Mouse (Mus musculus): Measurements from ENCODE around the gene Lcmt2. TPM values are rescaled to one million over a fixed set of nuclear protein-coding genes. Genes with fewer than 3 reads are reported as not detected.
A peak's percentile ranks its signal among the peaks of the same experiment; 100 is the strongest.

The Lcmt2 gene
- total RNA-seq, 2 experiments from 2014 or later = 9.0 to 10.2 TPM

DNA sequence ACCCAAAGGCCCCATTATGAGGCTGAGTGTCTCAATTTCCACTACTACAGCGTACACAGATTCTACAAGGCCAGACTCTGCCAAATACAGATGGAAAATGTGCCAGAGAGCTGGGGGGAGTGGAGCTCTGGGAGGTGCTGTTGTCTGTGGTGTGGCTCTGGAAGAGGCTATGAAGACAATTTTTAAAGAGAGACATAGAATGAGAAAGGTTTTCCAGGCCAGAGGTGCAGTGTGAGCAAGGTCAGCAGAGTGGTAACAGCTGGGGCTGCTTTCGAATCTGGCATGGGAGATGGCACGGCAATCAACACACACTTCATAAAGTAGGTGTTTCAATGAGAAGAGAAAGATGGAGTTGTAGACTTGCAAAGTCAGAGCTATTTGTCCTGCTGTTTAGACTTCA is 21.2 kb downstream of the Lcmt2 start:
- DNase-seq = no peak

DNA sequence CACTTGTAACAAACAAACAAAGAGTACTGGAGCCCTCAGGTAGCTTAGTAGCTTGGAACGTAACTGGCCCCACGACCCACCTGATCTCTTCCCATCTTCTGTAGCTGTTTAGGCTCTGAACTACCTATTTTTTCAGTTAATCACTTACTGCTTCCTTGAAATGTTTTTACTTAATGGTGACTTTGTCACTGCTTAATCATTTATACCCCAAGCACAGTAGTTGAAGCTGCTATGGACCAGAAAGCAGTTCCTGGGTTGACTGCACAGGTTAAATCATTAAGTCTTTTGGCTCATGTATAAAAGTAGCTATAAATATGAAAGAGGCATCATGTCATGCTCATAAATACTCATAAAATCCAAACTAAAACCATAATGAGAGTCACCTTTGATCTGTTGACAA is 25.0 kb downstream of the Lcmt2 start:
- DNase-seq = no peak

GRCm38 (mm10) chr2:121109695-121110094 is 30.8 kb downstream of the Lcmt2 start, which contains the start of gene Tgm7:
Gene Tgm7 (minus strand): TSS chr2:121109795.
- DNase-seq = no peak

- no peak for DNase-seq
Observed at GRCm38 (mm10) chr2:121105940-121106339, 34.5 kb downstream of the Lcmt2 start.

DNA sequence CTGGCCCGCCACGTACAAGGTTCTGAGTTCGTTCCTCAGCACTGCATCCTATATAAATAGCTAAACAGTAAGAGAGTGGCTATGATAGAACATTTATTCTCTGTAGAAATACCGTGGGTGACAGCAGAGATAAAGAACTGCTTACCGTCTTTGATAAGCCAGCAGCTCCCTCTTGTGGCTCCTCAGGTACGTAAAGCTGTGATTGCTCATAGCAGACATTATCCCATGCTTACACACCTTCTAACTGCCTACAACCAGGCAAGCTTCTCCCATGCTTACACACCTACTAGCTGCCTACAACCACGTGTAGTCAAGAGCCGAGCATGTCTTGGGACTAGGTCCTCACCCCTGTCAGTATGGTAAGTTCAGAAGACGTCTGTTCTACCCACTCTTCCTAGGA is 38.4 kb downstream of the Lcmt2 start:
- DNase-seq = peak; percentile 60 to 77

DNA sequence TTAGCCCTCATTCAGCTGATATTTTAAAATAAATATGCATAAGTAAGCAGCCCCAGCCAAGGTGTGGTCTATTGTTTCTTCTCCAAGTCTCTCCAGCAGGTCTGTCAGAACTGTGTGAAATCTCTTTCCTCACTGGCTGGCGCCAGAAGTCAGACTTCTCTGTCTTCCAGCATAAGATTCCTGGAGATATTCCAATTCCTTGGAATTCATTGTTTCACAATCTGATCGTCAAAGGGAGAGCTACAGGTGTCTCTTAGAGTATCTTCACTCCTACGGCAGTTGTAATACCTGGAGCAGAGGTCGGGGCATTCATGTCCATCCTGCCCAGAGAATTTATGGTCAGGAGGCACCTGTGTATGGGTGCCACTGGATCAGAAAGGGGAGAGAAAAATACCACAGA is 50.7 kb downstream of the Lcmt2 start:
- no peak for DNase-seq

GRCm38 (mm10) chr2:121088507-121088906 is 51.9 kb downstream of the Lcmt2 start:
- DNase-seq = no peak

- DNase-seq = peak in 1 of 2 experiments; percentile 5
Observed at GRCm38 (mm10) chr2:121085480-121086185, 54.8 kb downstream of the Lcmt2 start, which contains the start of gene Tgm5. Gene Tgm5 (minus strand): TSS chr2:121085841.

- DNase-seq = no peak
Observed at GRCm38 (mm10) chr2:121082626-121083025, 57.8 kb downstream of the Lcmt2 start.

Other genes with a start within 250 kb of the Lcmt2 start
- gene Ubr1, start 169.9 kb downstream of the Lcmt2 start, total RNA-seq (2021) = 10 to 100 TPM; 31.9 to 36.2 TPM
- gene Tmem62, start 163.6 kb downstream of the Lcmt2 start, total RNA-seq (2021) = 10 to 100 TPM; 10.6 to 23.8 TPM
- 10 to 100 TPM; 41.7 to 50.2 TPM for gene Ccndbp1, start 132.2 kb downstream of the Lcmt2 start, total RNA-seq (2021)
- not detected for gene Epb42, start 103.6 kb downstream of the Lcmt2 start, total RNA-seq (2021)
- not detected for gene Tgm5, start 54.8 kb downstream of the Lcmt2 start, total RNA-seq (2021)
- not detected for gene Tgm7, start 30.9 kb downstream of the Lcmt2 start, total RNA-seq (2021)
- gene Adal, start 225 bp downstream of the Lcmt2 start, total RNA-seq (2021) = 10 to 100 TPM; 19.4 to 21.4 TPM
- 10 to 100 TPM; 36.6 to 44.3 TPM for gene Tubgcp4, start 30.0 kb upstream of the Lcmt2 start, total RNA-seq (2021)
- gene Zscan29, start 30.5 kb upstream of the Lcmt2 start, total RNA-seq (2021) = 10 to 100 TPM; 15.1 to 18.2 TPM
- gene Trp53bp1, start 130.8 kb upstream of the Lcmt2 start, total RNA-seq (2021) = 10 to 100 TPM; 59.0 to 73.9 TPM
- 1 to 10 TPM; 6.0 to 7.0 TPM for gene Map1a, start 148.9 kb upstream of the Lcmt2 start, total RNA-seq (2021)
- 10 to 100 TPM; 49.5 to 50.3 TPM for gene Ppip5k1, start 214.7 kb upstream of the Lcmt2 start, total RNA-seq (2021)
- 1 to 10 TPM; 5.8 to 6.6 TPM for gene Ckmt1, start 217.1 kb upstream of the Lcmt2 start, total RNA-seq (2021)
- gene Strc, start 246.5 kb upstream of the Lcmt2 start, total RNA-seq (2021) = under 1 TPM; 0.10 to 0.76 TPM